Mouse (Mus musculus): ENCODE results near the gene Styxl1.

GRCm38 (mm10) chr5:135780331-135780730 lies 2.1 kb upstream of the Styxl1 start:
- TF ChIP-seq MAX (IDR thresholded peaks at IDR 0.05; ENCODE audit: low read depth) (no peak), MYOD1 (IDR thresholded peaks at IDR 0.05; ENCODE audit: control insufficient read depth in 1 of 3, insufficient read length in 2 of 3, low read depth in 2 of 3) (no peak), TCF12 (IDR thresholded peaks at IDR 0.05; ENCODE audit: insufficient read depth, poor library complexity, severe bottlenecking) (no peak), POLR2A (IDR thresholded peaks at IDR 0.05; ENCODE audit: insufficient read length, low read depth) (no peak), SRF (IDR thresholded peaks at IDR 0.05; ENCODE audit: control insufficient read depth, insufficient read length, low read depth) (no peak)

Measured in myocyte (in vitro differentiated cells).